Mouse (Mus musculus) granulocyte monocyte progenitor cell, adult 5-6 weeks (primary cell): ENCODE measurements around the gene Dstn. TPM values are rescaled to one million over a fixed set of nuclear protein-coding genes. Genes with fewer than 3 reads are reported as not detected.

Source experiments
- ATAC-seq: replicated peaks from 2 replicates; pipeline ENCODE4 v1.8.0; 2016; ENCODE audit warnings: mild to moderate bottlenecking, moderate TSS enrichment, inconsistent platforms; ENCODE audit not compliant: poor library complexity, severe bottlenecking
- total RNA-seq, 2 experiments: library from RNA; stranded (forward) in 1 of 2; stranded (reverse) in 1 of 2; fragments of 200-712, 200-1000 nt in 1 of 2; fragments of >200 nt in 1 of 2; fragmentation: Nextera tagmentation in 1 of 2; gene quantifications; 2 replicates each; pipeline ENCODE4 v1.2.3; 2014 to 2017

Dstn gene
- total RNA-seq, 2 experiments from 2014 or later = 354 to 581 TPM

DNA sequence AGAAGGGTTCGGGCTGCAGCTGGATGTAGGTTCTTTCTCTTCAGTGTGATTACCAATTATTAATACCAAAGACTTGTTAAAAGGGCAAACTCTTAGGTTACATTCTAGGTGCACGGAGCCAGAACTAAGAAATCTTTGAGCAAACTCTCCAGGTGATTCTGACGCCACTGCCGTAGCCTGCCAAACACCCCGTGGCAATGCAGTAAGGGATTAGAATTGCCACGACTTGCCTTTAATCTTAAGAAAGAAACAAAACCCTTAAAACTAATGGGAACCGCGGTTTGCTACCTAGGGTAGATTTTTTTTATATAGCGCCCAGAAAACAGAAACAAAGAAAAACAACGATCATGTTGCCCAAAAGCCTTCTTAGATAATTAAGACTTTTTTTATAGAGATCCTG lies 899 bp upstream of the Dstn start:
- no peak for ATAC-seq

- peak; percentile 8 for ATAC-seq
Measured at GRCm38 (mm10) chr2:143915600-143916135, 548 bp downstream of the Dstn start.

- ATAC-seq = peak; percentile 10; the same call in 1 of the 2 replicates
Measured at GRCm38 (mm10) chr2:143916229-143916628, 1.1 kb downstream of the Dstn start.

DNA sequence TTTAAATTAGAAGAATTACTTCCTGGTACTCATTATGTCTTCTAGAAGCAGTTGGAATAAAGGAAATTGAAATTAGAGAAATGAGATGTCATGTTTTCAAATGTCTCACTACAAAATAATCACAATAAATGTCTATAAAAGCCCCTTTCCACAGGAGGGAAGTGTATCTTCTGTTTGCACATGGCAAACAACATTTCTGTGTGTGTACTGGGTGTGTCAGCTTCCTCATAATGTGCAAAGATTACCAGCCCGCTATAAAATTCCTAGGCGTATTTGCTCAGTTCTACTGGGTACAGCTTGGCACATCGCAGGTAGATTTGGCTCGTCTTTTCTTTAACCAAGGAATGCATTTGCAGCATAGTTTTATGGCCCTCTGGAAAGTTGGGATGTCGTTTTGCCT lies 2.5 kb downstream of the Dstn start:
- no peak for ATAC-seq

DNA sequence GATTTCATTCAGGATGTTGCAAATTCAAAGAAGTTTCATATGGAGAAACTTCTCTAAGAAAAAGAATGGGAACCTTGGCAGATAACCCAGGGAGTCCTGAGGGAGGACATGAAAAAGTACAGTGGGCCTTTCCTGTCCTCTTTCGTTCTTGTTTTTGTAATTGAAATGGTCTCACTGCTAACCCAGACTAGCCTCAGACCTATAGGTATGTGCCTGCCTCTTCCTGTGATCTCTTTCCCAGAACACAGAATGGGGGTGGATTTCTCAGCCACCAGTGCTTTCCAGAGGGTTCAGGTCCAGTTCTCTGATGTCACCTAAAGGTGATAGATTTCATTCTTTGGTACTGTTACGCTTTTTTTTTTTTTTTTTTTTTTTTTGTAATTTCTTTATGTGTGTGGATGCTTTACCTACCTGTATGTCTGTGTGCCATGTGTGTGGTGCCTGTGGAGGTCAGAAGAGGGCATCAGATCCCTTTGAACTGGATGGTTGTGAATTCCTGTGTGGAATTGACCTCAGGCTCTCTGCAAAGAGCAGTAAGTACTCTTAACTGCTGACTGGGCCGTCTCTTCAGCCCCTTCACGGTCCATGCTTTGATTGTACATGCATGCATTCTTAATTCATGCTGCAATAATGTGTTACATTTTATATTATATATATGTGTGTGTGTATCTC lies 3.8 kb downstream of the Dstn start:
- ATAC-seq = peak; percentile 12

- ATAC-seq = no peak
Measured at GRCm38 (mm10) chr2:143924085-143924484, 9.0 kb downstream of the Dstn start.

DNA sequence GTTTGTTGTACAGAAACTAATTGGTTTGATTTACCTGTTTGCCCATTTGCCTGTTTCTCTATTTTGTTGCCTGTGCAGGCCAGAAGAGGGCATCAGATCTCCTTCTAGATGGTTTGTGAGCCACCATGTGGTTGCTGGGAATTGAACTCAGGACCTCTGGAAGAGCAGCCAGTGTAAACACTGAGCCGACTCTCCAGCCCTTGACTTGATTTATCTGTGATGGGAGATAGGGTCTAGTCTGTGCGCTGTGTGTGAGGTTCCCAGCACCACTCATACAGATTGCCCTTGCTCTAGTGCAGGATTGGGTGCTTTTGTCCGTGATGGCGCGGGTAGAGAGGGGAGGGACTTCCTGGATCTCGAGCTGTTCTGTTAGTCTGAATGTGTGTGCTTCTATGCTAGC lies 10.7 kb downstream of the Dstn start:
- no peak for ATAC-seq

DNA sequence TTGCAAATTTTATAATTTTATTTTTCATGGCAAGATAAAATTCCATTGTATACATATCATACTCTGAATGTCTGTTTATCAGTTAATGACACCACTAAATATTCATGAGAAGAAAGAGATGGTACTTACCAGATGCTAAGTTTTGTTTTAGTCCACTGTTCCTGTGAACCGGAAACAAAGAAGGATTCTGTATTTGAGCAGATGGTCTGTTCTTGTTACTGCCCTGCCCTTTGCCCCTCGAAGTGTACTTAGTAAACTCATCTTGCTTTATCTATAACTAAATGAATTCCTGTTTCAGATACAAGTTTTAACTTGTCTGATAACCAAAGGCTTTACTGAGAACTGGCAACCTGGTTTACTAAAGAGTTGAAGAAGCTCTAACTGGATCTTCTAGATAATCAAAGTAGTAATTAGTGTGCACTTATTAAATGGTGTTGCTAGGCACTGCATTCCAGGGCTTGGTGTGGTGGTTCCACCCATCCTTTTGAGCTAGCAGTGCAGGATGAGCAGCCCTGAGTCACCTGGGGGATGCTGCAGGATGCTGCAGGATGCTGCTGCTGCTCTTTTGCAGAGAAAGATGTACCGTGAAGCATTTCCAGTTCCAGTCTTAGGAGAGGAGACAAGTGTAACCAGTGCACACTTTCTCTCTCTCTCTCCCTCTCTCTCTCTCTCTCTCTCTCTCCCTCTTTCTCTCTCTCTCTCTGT lies 14.6 kb downstream of the Dstn start:
- ATAC-seq = no peak

DNA sequence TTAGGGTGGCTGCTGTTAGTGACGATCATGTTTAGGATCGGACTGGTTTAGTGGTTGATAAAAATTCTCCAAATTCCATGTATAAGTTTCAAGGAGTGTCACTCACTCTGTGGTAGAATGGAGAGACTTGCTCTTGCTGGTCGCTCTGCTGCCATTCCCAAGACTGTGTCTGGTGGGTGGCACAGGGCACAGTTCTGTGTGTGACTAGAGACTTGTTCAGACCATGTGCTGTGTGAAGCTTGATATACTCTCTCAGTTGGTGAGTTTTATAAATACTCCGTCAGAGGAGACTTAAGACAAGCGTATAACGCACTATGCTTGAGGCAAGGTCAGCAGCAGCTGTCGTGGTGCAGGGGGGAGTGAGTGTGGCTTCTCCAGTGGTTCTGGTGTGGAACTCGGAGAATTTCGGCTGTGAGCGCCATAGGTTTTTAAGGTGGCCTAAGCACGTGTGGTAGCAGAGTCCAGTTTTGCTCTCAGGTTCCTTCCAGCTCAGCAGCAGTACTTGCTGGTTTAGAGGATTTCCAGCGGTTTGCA lies 17.3 kb downstream of the Dstn start:
- ATAC-seq = no peak

DNA sequence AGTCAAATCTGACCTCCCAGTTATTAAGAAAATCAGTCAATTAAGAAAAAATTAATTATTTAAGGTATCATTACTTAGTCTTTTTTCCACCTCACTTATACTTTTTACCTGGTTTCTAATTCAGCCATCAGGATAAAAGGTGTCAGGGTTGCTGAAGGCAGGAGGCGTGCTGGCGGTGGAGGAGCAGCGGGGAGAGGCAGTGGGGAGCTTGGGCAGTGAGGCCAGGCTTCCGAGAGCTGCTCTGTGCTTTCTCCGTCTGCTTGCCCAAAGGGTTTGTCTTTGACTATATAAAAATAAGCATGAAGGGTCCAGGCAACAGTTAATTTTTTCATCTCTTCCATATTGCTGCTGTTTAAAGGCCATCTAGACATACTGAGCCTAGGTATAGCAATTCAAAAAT lies 18.4 kb downstream of the Dstn start:
- ATAC-seq = no peak

GRCm38 (mm10) chr2:143934439-143934838 lies 19.3 kb downstream of the Dstn start:
- peak; percentile 81 for ATAC-seq

GRCm38 (mm10) chr2:143937861-143938260 lies 22.7 kb downstream of the Dstn start:
- no peak for ATAC-seq

DNA sequence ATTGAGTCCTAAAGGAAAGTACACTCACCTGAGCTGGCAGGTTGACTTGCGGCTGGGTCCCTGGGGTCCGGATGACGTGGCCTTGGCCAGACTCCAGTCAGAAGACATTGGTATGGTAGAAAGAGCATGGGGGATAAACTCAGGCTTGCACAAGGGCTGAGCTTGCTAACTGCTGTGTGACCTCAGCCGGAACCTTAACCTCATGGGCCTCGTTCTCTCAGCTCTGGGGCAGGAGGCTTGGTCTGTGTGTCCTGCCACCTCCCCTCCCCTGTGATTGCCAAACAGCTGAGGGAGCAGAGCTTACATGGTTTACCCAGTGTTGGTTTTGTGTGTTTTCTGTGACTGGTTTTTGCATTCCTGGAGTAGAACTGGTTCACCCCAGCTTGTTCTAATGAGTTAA lies 25.3 kb downstream of the Dstn start:
- peak; percentile 82 for ATAC-seq

GRCm38 (mm10) chr2:143944796-143945195 lies 29.7 kb downstream of the Dstn start:
- no peak for ATAC-seq

GRCm38 (mm10) chr2:143945466-143946075 lies 30.5 kb downstream of the Dstn start:
- ATAC-seq = peak; percentile 48

GRCm38 (mm10) chr2:143946399-143946798 lies 31.3 kb downstream of the Dstn start:
- no peak for ATAC-seq

- peak; percentile 14; the same call in 1 of the 2 replicates for ATAC-seq
Measured at GRCm38 (mm10) chr2:143947981-143948380, 32.9 kb downstream of the Dstn start.

DNA sequence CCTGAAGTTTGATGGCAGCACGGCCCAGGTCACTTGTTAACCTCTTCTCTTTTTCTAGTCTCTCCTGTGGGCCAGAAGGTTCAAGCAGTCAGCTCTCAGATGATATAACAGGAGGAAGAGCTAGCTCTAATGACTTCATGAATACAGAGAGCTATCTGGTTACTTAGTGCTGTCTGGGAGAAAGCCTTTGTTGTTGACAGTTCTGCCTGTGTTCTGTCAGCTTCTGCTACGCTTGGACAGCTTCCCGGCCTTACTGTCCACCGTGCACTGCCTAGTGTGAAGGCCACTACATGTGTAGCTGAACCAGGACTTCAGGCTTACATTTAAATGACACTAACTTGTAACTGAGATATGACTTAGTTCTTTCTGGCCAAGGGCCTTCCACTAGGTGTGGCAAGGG lies 33.3 kb downstream of the Dstn start:
- ATAC-seq = no peak

DNA sequence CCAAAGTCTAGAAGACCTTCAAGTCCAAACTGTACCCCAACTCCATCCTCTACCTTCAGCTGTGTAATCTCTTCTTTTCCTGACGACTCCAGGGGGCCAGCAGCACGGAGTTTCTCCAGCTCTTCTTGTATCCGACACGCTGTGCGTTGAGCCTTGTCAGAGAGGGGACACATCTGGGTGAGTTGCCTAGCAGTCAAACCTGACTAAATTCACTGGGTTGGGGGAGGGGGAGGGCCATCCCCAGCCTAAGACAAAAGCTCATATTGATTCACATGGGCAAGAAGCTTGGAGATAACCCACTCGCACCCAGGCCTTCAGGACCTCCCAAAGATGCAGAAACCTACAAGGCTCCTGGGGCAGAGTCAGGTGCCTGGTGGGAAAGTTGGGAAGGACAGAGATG lies 34.1 kb downstream of the Dstn start:
- ATAC-seq = no peak

- ATAC-seq = no peak
Measured at GRCm38 (mm10) chr2:143950290-143951027, 35.3 kb downstream of the Dstn start.
